Mouse (Mus musculus) gastrocnemius, postnatal 10 days (tissue): Measurements from ENCODE around the gene Cltb. TPM values are rescaled to one million over a fixed set of nuclear protein-coding genes. Genes with fewer than 3 reads are reported as not detected.

Experiments
- DNase-seq: peaks from one replicate; pipeline ENCODE4 v3.0.0; 2021; ENCODE audit warnings: mixed read lengths
- total RNA-seq, 2 experiments: library from RNA; stranded (reverse); gene quantifications; 2 replicates each; pipeline ENCODE4 v1.2.3; 2021

The Cltb gene
- total RNA-seq, 2 experiments from 2014 or later: 82.3 to 88.0 TPM

DNA sequence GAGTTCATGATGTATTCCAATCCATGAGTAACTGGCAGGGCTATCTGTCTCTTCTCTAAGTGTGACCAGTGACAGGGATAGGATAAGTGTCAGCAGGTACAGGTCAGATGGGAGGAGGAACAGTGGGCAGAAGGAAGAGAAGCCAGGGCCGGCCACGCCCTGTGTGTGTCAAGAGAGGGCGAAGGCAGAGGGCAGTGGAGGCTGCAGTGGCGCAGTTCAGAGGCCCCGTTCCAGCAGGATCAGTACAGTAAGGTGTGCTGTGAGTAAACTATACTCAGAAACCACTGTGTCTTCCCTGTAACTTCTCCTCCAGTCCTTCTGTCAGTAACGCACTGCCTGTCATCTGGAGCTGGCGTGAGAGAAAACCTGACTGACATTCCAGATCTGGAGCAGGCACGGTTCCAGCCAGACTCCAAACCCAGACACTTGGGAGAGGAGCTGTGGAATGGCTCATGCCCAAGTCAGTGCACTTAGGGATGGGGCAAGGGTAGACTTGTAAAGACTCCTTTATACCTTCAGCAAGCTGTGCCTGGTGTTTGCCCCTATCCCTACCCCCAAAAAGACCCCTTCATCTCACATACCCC lies 14.9 kb downstream of the Cltb start:
- DNase-seq: no peak

DNA sequence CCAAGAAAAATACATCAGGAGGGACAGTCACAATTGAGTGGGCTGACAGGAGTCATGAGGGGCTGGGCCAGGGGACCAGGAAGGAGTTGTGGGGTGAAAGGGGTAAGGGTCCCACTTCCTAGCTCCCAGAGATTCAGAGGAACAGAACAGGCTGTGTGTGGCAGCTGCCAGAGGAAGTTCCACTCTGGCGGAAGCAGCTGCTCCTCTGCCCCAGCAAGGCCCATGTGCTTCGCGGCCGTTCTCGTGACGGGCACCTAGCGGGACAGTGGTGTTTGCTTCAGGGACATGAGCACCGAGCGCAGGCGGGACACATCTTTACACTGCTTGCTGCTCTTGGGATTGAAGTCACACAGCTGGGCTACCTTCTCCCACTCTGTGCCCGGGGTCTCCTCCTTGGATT lies 17.5 kb downstream of the Cltb start:
- DNase-seq: no peak

DNA sequence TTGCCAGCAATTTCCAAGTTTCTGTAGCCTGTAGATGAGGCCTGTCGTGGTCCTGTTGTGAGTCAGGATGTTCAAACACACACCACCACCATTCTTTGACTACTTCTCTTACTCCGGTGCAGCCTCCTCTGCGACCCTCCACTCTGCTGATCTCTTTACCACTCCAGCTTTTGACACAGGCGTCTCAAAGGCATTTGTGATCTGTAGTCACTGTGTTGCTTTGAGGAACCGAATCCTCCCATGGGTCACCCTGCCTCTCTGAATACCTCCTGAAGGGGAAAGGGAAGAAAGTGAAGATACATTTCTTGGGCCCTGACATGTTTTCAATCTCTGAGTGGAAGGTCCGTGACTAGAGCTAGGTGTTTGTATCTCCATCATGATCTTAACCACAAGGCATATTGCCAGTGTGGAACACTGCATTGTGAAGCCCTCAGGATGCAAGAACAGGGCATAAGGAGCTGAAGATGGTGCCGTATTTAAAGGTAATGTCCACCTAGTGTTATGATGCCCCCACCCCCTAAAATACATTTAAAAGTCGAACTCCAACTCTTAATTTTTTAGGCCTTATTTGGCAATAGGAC lies 19.3 kb downstream of the Cltb start:
- no peak for DNase-seq

DNA sequence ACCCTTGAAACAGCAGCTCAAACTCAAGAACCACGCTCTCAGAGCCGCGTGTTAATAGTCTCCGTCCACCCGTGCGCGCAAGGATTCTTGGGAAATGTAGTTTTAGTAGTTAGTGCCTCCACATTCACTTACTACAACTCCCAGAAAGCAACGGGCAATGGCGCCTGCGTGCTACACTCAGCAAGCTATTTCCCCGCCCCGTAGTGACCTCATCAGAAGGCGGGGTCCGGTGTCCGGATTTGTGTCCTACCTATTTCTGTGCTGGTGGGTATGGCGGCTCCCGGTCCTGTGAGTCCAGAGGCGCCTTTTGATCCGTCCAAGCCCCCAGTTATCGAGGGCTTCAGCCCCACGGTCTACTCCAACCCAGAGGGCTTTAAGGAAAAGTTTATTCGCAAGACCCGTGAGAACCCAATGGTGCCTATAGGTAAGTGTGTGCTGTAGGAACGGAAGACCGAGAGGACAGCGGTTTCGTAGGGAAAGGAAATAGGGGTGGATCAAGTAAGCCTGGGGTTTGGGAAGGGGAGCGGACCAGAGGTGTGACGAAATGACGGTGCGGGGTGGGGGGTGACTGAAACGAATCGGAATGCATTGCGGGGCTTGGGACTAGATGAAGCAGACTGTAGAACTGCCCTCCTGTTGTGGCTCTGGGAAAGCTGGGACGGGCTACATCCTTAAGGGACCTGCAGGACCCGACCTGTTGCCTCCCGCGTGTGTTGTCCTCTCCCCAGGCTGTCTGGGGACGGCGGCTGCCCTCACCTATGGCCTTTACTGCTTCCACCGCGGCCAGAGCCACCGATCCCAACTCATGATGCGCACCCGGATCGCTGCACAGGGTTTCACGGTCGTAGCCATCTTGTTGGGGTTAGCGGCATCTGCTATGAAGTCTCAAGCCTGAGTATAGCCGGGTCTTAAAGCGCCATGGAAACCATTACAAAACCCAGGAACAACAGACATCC lies 20.9 kb downstream of the Cltb start, which contains the start of the genes Nop16 and Higd2a:
Gene Nop16 (minus strand): TSS at position 95 of the 956 bp plus-strand sequence.
Gene Higd2a (plus strand): TSS at position 212 of the 956 bp plus-strand sequence.
- peak; percentile 90 for DNase-seq

DNA sequence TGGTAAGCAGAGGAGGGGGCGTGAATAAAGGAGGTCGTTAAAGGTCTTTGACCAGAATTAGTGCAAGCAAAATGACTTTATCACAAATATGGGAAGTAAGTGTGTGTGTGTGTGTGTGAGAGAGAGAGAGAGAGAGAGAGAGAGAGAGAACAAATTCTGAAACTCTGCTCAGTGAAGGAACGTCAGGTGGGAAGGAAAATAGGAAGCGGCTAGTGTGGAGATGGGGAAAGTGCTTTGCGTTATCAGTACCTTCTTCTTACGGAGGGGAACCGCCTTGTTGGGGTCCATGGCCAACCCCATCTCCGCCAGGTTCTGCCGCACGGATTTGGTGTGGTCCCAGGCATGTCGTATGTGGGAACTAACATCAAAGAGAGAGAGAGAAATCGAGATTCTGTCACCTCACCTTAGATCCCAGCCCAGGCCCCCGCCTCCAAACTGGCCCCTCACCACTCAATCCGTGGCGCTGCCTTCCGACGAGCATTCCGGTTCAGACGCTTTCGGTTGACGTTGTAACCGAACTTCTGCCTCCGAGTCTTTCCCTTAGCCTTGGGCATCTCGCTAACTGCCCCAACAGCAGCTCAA lies 21.6 kb downstream of the Cltb start:
- no peak for DNase-seq

DNA sequence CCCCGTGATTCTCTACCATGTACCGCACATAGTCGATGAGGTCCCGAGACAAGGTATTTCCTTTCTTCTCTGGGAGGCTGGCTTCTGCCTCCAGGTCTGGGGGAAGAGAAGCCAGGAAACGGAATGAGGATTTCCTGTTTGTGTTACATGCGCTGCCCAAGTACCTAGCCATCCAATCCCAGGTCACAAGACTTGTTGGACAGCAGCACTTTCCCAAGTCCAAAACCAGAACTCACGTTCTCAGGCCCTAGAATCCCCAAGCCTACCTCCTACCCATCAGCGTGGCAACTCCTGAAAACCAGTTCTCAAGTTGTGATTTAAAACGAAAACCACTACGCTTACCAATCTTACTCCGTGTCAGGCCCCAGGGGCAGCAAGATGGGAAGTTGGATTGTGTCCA lies 25.3 kb downstream of the Cltb start:
- DNase-seq: no peak

DNA sequence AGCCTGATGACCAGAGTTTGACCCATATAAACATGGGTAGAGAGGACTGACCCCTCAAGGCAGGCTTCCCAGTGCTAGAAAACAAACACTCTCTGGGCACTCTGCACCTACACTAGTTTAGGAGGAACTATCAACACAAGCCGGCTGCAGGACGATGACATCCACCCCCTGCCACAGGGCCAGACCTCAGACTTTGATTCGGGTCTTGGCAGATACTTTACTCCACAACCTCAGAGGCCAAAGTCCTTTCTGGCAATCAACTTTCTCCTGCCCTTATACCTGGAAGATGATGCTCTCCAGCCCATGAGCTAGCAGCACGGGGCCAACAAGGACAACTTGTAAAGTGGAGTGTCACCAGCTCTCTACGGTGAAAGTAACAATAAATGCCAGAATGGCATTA lies 28.3 kb downstream of the Cltb start:
- no peak for DNase-seq

DNA sequence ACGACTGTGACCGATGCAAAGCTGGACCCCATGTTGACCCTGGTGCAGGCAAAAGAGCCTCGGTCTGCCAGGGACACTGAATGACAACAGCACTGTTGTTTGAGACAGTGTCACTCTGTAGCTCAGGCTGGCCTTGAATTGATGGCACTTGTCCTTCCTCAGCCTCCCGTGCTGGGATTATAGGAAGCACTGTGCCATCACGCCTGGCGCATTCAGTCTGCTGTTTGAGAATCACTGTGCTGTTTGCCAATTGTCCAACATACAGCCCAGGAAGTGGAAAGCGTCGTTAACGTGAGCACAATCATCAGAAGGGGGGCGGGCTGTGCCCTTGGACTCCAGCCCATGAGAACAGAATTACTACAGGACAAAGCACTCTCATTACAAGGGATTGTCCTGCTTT lies 29.0 kb downstream of the Cltb start:
- DNase-seq: no peak

DNA sequence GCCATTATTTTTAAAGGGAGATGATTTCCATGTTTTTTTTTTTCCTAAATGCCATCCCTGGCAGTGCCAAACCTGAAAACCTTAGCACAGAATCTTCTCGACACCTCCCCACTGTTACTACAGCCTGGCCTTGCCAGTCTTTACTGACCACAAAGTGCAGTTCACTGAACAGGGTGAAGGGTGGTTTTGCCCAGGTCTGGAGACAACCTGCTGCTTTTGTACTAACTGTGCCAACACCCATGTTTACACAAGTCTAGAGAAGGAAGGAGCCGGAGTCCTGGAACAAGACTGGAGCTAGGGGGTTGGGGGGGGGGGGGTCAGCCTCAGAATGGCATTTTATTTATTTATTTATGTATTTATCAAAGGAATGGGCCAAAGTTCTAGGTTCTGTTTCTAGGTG lies 29.8 kb downstream of the Cltb start:
- no peak for DNase-seq

DNA sequence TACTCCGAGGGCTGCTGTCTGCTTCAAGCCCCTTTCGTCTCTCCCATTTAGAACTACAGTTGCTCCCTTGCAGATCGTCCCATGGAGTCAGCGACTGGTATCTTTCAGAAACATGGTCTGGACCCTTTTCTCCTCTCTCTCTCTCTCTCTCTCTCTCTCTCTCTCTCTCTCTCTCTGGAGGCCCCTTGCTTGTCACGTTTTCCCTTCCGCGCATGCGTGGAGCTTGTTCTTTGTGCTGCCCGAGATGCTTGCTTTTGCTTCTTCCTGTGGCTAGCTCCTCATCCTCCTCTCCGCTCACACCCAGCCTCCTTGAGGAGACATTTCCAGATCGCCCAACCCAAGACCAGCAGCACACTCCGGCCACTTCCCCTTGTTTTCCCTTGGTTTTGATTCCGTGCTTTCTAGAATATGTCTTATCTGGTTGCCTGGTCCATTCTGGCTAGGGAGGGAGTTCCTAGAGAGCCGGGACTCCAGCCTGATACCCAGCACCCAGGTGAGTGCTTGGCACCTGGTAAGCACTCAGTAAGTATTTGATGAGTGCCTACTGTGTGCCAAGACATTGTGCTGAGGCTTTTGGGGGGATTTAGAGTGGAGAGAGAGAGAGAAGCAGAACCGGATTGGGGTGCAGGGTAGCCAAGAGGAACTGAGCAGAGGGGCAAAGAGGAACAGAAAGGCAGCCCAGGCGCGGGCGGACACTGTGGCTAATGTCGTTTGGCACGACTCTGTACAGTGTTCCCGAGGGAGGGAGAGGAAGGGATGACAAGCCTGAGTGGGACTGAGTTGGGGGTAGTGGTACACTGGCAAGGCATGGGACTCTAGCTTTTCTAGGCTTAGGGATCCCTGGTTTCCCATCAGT lies 33.3 kb downstream of the Cltb start:
- no peak for DNase-seq

DNA sequence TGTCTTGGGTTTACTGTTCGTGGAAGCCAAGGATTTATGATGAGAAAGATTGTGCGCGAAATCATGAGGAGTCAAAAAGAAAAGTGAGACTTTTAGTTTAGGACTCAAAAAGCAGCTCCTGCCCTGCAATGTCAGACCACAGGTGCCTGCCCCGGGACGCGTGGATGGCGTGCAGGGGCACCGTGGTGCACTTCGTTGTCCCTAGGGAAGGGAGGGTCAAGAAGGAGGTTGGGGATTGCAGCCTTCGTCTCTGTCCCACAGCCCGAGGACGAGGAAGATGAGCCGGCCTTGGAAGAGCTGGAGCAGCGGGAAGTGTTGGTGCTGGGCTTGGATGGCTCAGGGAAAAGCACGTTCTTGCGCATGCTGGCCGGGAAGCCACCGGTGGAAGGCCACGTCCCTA lies 35.7 kb downstream of the Cltb start:
- no peak for DNase-seq

DNA sequence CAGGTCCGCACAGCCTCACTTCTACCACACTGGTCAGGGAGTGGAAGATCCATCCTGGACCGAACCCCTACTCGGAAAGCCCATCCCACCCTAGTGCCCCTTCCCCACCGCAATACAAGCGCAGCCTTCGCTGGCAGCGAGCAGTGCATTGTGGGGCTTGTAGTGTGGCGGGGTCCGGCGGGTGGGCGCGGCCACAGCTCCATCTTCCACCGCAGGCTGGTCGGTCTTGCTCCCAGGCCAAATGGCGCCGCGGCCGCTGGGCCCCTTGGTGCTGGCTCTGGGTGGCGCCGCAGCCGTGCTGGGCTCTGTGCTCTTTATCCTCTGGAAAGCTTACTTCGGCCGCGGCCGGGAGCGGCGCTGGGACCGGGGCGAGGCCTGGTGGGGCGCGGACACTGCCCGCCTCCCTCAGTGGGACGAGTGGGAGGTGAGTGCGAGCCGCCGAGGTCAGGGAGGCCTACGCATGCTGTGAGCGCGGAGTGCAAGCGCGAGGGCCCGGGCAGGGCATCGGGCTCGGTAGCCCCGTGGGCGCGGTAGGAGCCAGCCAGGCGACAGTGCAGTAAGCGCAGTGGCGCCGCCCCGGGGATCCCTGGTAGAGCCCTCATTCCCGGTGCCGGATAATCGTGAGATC lies 36.2 kb downstream of the Cltb start, which contains the start of gene Arl10:
Gene Arl10 (plus strand): TSS at position 162 of the 628 bp plus-strand sequence.
- DNase-seq: peak; percentile 73

DNA sequence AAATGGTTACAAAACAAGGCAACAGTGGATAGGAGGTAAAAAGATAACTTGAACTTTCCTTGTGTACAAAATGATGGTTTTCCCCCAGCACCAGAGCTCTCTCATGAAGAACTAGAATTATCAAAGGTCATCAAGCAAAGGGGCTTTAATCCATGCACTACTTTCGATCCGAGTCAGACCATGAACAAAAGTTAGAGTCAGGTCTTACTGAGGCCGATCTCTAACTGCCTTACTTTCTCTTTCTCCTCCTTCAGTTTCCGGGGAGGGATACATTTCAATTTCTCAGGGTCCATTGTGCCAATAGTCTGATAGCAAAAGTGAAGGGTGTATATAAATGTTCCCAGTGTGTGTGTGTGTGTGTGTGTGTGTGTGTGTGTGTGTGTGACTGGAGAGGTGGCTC lies 38.5 kb downstream of the Cltb start:
- DNase-seq: no peak

DNA sequence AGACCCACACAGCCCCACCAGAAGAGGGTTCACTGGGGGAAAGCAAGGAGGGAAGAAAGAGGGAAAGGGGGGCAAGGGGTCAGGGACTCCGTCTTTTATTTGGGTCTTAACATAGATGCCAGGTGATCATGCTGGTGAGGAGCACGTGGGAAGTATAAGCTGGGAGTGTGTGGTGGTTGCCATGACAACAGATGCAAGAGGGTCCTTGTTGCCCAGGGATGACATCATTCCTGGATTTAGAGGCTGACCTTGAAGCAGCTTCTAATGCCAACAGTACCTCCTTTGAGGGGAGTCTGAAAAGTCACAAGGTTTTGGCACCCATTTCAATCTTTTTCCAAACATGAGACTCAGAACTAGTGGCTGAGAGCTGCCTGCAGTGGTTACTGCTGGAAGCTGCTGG lies 39.5 kb downstream of the Cltb start:
- DNase-seq: no peak

DNA sequence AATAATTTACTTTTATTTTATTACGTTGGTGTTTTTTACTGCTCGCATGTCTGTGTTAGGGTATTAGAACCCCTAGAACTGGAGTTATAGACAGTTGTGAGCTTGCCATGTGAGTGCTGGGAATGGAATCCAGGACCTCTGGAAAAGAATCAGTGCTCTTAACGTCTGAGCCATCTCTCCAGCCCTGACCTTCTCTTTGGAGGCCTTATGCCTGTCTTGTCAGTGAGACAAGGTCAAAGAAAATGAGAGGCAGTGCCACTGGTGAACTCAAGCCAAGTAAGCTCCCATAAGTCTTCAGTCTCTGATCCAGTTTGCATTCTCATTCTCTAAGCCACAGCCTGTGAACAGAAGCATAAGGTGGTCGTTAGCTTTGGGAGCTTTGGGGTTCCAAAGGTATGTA lies 40.4 kb downstream of the Cltb start:
- no peak for DNase-seq

DNA sequence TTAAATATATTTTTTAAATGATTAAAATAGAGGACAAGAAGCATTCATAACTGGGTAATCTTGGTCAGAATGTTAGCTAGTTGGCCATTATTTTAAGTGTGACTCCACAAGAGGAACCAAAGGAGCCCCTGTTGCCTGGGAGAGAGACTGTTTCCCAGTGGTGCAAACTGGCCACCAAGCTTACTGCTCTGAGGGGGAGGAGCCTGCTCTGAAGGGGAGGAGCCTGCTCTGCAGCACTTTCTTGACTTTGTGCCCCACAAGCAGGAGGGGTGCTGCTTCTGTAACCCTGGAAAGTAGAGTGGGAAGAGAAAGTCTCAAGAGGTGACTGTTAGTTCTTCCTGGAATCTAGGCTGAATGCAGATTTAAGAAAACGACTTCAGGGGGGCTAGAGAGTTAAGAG lies 41.9 kb downstream of the Cltb start:
- DNase-seq: no peak

DNA sequence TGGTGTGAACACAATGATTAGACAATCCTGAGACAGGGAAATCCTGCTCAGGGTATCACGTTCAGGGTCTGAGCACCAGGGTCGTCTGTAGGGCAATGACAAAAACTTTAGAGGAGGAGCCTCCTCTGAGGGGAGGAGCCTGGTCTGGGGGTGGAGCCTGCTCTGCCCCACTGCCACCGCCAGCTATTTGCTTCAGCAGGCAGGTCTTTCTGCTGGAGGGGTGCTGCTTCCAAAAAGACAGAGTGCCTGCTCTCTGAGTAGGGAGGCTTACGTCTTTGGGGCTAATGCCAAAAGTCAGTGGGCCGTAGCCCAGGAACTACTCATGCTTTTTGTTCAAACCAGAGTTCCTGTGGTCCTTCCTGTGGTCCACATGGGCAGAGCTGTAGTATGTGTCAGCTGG lies 42.8 kb downstream of the Cltb start:
- DNase-seq: no peak

DNA sequence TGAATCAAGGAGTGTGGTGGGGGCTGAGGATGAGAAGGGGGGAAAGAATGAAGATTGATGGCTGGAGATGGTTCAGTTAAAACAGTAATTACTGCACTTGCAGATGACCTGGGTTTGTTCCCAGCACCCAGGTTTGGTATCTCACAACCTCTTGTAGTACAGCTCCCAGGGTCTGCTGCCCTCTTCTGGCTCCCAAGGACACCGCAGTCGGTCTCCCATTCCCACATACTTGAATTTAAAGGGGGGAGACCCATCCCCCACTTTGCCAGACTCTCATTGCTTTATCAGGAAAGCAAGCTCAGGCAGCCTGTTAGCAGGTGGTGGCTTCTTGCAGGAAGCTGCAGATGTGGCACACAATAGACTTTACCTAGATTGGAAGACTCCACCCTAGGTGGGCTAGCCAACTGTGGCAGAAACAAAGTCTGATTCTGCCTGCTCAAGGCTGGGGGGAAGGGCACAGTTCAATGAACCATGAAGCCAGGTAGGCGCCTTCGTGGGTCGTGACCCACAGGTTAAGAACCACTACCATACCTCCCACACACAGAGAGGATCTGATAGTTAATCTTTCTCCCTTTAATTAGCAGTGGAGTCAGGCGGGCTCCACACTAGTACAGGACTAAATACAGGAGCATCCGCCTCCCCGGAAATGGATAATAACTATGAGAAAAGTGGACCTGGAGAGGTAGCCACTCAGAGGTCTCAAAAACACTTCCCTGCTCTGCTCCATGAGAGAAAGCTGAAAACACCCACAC lies 45.4 kb downstream of the Cltb start:
- peak; percentile 39 for DNase-seq

DNA sequence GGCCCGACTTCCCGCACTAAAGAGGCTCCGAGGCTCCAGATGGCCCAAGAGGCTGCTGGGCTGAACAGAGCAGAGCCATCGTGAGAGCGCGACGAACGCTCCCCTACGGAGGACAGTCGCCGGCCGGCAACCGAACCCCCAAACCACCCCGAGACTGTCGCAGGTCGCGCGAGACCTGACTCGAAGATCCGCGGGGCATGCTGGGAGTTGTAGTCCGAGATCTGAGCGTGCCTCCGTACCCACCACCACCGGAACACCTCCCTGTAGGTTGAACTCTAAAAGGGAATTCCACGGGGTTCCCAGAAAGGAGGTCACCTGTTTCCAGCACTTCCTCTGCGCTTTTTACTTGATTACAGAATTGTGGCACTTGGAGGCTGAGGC lies 46.0 kb downstream of the Cltb start, which contains the start of gene 4833439L19Rik:
Gene 4833439L19Rik (minus strand): TSS at position 235 of the 381 bp plus-strand sequence.
- peak; percentile 95 for DNase-seq
